Mouse (Mus musculus) adrenal gland, postnatal 25 days (tissue): Measurements from ENCODE around the gene Adgre5. TPM values are rescaled to one million over a fixed set of nuclear protein-coding genes. Genes with fewer than 3 reads are reported as not detected.
A peak's percentile ranks its signal among the peaks of the same experiment; 100 is the strongest.

Experiments
- DNase-seq: peaks from one replicate; pipeline ENCODE4 v3.0.0; 2021; ENCODE audit warnings: mixed read lengths
- long read RNA-seq: library from polyadenylated mRNA; stranded (forward); transcript quantifications from one replicate; pipeline ENCODE4 v2.0.0, GENCODE M21; 2021
- total RNA-seq: library from RNA; stranded (reverse); gene quantifications from 2 replicates; pipeline ENCODE4 v1.2.3, GENCODE M21; 2021

Adgre5 gene
- total RNA-seq, result 28.7 and 40.6 TPM in 2 replicates
- long read RNA-seq, partial matches to known transcripts, result 8 of 11 reads
- long read RNA-seq, other reads (novel, unspliced or antisense), result 1 of 11 reads

DNA sequence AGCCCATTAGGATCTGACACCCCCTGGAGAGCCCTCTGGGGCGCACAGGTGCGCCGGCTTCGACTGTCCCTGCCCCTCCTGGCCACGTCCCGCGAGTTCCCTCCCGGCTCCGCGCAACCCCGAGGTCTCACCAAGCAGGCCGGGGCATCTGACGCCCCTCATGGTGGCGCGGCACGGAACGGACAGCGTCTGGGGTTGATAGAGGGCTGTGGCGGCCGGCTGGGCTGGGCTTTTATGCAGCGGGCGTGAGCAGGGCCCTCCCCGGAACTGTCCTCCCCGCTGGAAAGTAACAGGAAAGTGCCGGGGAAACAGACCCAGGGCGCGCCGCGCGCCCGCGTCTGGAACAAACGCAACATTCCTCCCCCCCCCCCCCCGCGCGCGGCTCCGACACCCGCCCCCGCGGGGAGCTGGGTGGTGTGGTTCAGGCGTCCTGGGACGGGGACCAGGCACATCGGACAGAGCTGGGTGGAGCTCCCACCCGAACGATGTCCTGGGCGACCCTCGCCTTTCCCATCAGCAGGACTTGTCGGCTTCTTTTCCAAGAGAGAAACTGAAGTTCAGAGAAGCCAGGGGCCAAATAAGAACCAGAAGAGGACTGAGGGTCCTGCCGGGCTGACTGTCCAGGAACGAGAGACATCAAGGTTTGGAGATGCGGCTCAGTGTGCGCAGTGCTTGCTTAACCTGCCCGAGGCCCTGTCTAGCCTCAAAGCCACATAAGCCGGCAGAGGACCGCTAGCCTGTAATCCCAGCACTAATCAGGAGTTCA lies at the start of gene Adgre5:
Adgre5 (minus strand) TSS at position 351 of the 766 bp plus-strand sequence.
- peak; percentile 77 for DNase-seq

DNA sequence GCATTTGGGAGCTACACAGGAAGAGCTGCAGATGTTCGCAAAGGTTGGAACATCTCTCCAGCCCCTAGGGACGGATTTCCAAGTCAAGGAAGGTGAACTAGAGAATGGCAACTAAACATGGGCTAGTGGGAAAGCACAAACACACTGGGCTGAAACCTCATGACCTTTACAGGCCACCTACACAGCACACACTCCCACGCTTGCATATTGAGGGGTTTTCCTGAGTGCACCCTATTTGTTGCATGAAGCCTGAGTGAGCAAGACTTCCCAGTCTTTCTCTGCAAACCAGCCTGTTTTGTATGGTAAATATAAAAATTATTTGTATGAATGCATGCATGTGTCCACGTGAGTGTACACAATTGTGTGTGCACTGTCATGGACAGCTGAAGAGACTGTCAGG lies 48.7 kb upstream of the Adgre5 start:
- no peak for DNase-seq

DNA sequence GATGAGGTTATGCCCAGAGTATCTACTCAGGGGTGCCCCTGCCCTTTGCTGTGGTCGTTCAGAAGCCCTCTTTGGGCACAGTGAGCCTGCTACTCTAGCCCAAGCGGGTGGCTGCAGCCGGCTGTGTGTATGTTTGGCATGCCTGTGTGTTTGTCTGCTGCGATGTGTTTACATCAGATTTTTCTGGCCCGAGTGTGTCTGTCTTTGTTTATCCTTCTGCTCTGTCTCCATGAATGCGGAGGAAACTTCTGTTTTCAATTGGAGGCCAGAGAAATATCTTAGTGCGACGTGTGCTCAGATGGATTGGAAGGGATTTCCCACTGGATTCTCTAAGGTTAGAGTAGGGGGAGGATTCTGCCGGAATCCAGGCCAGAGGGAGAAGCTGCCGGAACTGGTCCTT lies 43.9 kb upstream of the Adgre5 start:
- no peak for DNase-seq

DNA sequence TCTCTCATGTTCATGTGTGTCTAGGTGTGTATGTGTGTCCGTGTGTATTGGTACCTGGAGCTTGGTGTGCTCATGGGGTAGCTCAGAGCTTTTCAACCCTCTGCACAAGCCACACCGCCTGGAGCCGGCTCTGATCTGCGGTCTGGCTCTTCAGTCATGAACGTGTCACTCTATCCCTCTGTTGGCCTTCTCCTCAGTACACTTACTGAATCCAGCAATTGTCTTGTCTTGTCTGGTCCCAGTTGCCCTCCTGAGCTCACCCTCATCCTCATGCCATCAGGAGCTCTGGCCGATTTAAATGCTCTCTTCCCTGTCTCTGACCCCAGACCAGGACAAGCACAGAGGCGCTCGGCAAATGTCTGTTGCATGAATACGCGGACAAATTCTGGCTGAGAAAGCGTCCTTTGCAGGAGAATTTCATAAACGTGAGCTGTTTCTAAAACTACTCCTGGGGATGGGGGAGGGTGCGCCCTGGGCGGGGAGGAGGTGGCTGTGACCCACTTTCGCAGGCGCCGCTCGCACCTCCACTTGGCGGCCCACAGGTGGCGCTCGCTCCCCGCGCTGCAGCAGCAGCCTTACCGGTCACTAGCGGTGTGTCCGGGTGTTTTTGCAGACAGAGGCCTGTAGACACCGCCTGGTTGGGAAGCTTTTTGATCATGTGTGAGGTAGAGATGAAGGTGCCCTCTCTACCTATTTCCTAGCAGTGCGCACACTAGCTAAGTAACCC lies 41.9 kb upstream of the Adgre5 start:
- peak; percentile 84 for DNase-seq

GRCm38 (mm10) chr8:83779610-83780009 lies 38.5 kb upstream of the Adgre5 start:
- DNase-seq, result no peak

- no peak for DNase-seq
These were observed 36.9 kb upstream of the Adgre5 start for GRCm38 (mm10) chr8:83778051-83778450.

- no peak for DNase-seq
These were observed 35.5 kb upstream of the Adgre5 start for GRCm38 (mm10) chr8:83776632-83777031.

DNA sequence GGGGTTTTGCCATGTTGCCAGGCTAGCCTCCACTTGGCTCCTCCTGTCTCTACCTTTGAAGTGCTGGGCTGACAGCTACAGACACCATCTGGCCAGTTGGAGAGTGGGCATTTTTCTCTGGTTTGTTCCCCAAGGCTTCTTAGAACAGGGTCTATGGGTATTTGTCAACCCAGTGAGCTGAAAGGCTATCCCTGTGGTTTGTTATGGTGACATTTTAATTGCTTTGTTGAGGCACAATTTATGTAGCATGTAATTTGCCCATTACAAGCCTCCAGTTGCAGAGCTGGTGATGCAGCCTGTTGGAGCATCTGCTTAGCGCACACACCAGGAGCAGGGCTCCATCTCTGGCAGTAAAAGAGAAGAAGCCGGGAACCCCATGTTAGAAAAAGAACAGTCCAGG lies 33.1 kb upstream of the Adgre5 start:
- no peak for DNase-seq

DNA sequence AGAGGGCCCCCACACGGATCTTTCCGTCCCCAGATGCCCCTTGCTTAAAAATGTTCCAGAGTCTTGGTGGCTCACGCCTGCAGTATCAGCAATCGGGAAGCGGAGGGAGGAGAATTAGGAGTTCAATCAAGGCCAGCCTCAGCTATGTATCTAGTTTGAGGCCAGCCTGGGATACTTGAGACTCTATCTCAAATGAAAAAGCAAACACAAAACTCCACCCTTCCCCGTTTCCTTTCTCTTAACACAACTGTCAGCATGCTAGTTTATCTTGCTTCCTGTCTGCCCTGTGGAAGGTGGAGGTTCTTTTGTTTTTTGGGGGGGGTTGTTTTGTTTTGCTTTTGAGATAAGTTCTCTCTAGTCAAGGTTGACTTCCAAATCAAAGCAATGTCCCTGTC lies 32.3 kb upstream of the Adgre5 start:
- no peak for DNase-seq

DNA sequence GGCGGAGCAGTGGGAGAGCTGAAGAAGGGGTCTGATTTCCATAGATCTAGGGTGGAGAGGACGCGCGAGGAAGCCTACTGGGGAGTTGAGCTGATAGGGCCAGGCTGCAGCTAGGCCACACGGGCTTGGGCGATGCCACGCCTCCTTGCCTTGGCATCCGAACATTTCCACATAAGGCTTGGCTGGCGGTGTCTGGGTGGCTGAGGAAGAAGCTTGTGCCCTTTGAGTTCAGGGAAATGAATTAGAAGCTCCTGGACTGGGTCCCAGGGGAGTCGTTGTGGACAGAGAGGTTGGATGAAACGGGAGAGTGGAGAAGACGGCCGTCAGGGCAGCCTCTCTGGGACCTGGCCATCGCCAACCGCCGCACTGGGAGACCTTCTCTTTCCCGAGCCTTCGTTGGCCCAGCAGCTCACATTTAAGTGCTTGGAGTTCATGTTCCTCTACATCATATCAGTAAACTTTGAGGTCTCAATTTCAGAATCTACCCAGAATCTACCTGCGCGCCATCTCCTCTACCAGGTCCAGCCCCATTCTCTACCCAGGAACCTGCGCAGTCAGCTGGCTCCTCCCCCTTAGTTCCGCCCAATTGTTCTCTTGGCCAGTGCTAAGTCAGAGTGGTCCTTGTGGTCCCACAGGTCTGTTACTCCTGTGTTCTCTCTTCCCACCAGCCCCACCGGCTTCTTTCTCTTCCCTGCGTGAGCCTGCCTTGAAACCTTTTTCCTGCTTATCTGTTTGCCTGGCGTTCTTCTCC lies 31.8 kb upstream of the Adgre5 start:
- DNase-seq, result peak; percentile 60

DNA sequence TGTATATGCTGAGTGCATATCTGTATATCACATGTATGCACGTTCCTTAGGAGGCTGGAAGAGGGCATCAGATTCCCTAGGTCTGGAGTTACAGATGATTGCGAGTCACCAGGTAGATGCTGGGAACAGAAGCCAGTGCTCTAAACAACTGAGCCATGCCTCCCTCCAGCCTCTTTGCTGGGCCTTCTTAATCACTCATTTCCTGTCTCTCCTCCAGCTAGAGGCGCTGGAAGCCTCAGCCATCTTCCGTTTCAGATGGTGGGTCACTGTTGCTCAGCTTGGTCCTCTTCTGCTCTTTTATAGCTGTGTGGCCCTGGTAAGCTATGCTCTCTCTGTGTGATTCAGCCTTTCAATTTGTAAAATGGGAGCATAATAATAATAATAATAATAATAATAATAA lies 30.7 kb upstream of the Adgre5 start:
- DNase-seq, result no peak

DNA sequence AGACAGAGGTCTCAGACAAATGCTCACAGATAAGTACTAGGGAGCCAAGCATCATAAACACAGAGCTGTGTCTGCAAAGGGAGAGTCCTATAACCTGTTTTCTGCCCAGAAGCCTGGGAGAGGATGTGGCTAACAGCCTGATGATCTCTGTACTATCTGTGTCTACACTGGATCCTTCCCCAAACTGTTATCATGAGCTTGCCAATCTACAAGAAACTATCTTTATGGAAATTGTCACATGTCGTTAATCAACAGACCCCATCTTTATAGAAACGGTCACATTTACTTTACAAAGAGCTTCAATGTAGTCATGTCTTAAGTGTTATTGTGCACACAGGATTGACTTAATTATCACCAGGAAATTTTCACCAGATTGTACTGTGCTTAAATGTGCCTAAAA lies 29.5 kb upstream of the Adgre5 start:
- no peak for DNase-seq

DNA sequence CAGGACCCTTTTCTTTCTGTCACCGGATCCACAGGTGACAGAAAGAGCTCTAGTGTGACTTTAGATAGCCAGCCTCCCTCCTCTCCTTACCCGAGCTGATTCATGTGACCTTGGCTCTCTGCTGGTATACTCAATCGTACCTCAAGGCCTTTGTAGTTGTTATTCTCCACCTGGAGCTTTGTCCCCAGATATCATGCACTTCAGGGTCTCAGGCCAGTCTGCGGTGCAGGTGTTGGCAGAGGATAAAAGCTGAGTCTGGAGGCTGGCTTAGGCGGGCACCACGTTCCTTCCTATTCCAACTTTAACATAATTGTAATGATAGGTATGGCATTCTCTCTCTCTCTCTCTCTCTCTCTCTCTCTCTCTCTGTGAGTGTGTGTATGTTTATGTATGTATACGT lies 28.6 kb upstream of the Adgre5 start:
- no peak for DNase-seq

DNA sequence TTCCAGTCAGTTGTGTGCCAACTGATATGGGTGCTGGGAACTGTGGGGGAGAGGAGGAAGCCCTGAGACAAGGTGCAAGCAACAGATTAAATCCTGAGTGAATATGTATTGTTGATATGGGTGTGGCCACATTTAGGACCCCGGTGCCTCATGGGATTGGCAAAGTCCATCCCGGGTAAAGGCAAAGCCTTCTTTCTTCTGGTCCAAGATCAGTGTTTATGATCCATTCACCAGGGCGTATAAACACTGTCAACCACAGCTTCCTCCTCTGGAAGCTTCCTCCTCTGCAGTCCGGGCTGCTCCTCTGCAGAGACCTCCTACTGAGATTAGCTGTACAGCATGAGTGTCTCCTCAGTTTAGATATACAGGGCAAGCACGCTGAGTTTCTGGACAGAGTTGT lies 27.4 kb upstream of the Adgre5 start:
- no peak for DNase-seq

GRCm38 (mm10) chr8:83767442-83767841 lies 26.3 kb upstream of the Adgre5 start:
- no peak for DNase-seq

DNA sequence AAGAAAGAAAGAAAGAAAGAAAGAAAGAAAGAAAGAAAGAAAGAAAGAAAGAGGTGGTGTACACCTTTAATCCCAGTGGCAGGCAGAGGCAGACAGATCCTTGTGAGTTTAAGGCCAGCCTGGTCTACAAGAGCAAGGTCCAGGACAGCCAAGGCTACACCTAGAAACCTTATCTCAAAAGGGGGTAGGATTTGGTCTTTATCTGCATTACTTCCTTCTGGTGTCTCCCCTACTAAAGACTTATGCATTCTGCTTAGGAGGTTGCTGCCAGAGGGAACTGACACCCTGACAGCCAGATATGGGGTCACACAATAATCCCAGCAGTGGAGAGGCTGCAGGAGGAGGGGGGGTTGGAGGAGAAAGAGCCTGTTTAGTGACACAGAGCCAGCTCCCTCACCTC lies 24.5 kb upstream of the Adgre5 start:
- DNase-seq, result no peak

GRCm38 (mm10) chr8:83764717-83765116 lies 23.6 kb upstream of the Adgre5 start:
- DNase-seq, result no peak

- DNase-seq, result no peak
These were observed 23.0 kb upstream of the Adgre5 start for GRCm38 (mm10) chr8:83764116-83764515.

DNA sequence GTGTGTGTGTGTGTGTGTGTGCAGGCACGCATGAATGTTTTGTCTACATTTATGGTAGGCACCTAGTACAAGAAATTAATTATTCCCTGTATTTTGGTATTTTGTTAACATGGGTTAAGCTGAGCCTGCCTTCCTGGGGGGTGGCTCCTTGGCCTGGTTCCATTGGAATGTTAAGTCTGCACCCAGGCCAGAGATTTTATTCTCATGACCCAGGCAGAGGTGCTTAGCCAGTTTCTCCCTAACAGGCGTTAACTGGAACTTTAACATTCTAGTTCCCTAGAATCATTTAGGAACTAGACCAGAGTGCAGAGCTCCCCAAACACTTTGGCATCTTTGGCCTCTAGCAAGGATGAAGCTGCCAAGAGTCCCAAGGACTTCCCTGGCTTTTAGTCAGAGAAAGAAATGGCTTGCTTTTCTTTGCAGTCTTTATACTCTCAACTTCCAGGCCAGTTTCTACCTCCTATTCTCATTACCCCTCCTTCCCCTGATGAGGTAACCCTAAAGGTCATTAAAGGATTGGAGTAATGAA lies 18.2 kb upstream of the Adgre5 start:
- no peak for DNase-seq

- no peak for DNase-seq
These were observed 17.2 kb upstream of the Adgre5 start for GRCm38 (mm10) chr8:83758298-83758697.

DNA sequence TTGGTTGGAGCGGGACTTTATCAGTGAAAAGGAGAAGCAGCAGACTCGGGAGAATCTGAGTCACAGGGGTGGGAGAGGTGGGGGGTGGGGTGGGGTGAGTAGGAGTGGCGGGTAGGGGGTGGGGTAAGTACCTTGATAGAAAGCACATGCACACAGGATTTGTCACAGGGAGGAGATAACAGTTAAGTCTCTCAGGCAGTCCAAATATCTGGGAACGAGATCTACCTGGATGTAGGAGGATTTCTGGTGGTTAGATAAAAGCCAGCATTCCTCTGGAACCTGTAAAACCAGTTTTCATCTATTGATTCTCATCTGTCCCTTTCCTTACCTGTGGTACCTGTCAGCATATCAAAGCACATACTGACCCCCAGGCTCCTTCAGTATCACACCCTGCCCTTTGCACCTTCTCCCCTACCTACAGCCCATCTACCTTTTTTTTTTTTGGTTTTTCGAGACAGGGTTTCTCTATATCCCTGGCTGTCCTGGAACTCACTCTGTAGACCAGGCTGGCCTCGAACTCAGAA lies 16.0 kb upstream of the Adgre5 start:
- DNase-seq, result no peak

DNA sequence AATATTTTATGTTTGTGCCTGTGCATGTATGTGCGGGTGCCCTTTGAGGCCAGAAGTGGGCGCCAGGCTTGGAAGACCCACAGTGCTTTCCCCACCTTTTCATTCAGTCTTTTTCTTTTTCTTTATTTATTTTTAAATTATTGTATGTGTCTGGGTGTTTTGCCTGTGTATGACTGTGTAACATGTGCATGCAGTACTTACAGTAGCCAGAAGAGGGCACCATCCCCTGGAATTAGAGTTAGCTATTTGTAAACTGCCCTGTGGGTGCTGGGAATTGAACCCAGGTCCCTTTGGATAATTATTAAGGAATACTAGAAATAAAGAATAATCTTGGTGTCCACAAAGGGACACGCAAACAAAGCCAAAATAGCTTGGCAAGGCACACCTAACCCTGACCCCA lies 15.1 kb upstream of the Adgre5 start:
- no peak for DNase-seq

- DNase-seq, result no peak
These were observed 13.0 kb upstream of the Adgre5 start for GRCm38 (mm10) chr8:83754149-83754548.
